Mouse (Mus musculus): ENCODE measurements around the gene Gm10985. TPM values are rescaled to one million over a fixed set of nuclear protein-coding genes. Genes with fewer than 3 reads are reported as not detected.
A peak's percentile ranks its signal among the peaks of the same experiment; 100 is the strongest.

The Gm10985 gene
- not detected for total RNA-seq (2021)
- long read RNA-seq, experiment 1: 0 reads
- long read RNA-seq, experiment 2: 0 reads

- DNase-seq (ENCODE audit: low spot score in 2 of 2): no peak
Measured at GRCm38 (mm10) chr3:53844786-53845185, at the start of gene Gm10985. Gene Gm10985, plus strand, starts transcription at chr3:53845086.

GRCm38 (mm10) chr3:53796933-53797332, 48.0 kb upstream of the Gm10985 start:
- DNase-seq (ENCODE audit: low spot score in 2 of 2): no peak

GRCm38 (mm10) chr3:53799671-53800070, 45.2 kb upstream of the Gm10985 start:
- no peak for DNase-seq (ENCODE audit: low spot score in 2 of 2)

GRCm38 (mm10) chr3:53813421-53813977, 31.4 kb upstream of the Gm10985 start:
- no peak for DNase-seq (ENCODE audit: low spot score in 2 of 2)

- no peak for DNase-seq (ENCODE audit: low spot score in 2 of 2)
Measured at GRCm38 (mm10) chr3:53834238-53834637, 10.6 kb upstream of the Gm10985 start.

GRCm38 (mm10) chr3:53846206-53846928, 1.5 kb downstream of the Gm10985 start:
- no peak for DNase-seq (ENCODE audit: low spot score in 2 of 2)

- no peak for DNase-seq (ENCODE audit: low spot score in 2 of 2)
Measured at GRCm38 (mm10) chr3:53847726-53848125, 2.8 kb downstream of the Gm10985 start.

- DNase-seq (ENCODE audit: low spot score in 2 of 2): no peak
Measured at GRCm38 (mm10) chr3:53848262-53848661, 3.4 kb downstream of the Gm10985 start.

GRCm38 (mm10) chr3:53854261-53854660, 9.4 kb downstream of the Gm10985 start:
- DNase-seq (ENCODE audit: low spot score in 2 of 2): no peak

- DNase-seq (ENCODE audit: low spot score in 2 of 2): no peak
Measured at GRCm38 (mm10) chr3:53854831-53855230, 9.9 kb downstream of the Gm10985 start.

- peak; percentile 92 to 94 for DNase-seq (ENCODE audit: low spot score in 2 of 2)
Measured at GRCm38 (mm10) chr3:53863383-53864220, 18.7 kb downstream of the Gm10985 start, which contains the start of gene Ufm1. Gene Ufm1, minus strand, starts transcription at chr3:53863830.

GRCm38 (mm10) chr3:53868212-53868611, 23.3 kb downstream of the Gm10985 start:
- DNase-seq (ENCODE audit: low spot score in 2 of 2): no peak

- no peak for DNase-seq (ENCODE audit: low spot score in 2 of 2)
Measured at GRCm38 (mm10) chr3:53869263-53869662, 24.4 kb downstream of the Gm10985 start.

- DNase-seq (ENCODE audit: low spot score in 2 of 2): no peak
Measured at GRCm38 (mm10) chr3:53870482-53870881, 25.6 kb downstream of the Gm10985 start.

- no peak for DNase-seq (ENCODE audit: low spot score in 2 of 2)
Measured at GRCm38 (mm10) chr3:53871596-53871995, 26.7 kb downstream of the Gm10985 start.

GRCm38 (mm10) chr3:53890619-53891540, 46.0 kb downstream of the Gm10985 start:
- DNase-seq (ENCODE audit: low spot score in 2 of 2): peak; percentile 53 to 72

Other genes with a start within 250 kb of the Gm10985 start
- 1 to 10 TPM; 2.1 TPM for gene Frem2, start 187.7 kb upstream of the Gm10985 start, total RNA-seq (2021)
- 10 to 100 TPM; 73.9 to 83.5 TPM for gene Ufm1, start 18.7 kb downstream of the Gm10985 start, total RNA-seq (2021)

Data from left cerebral cortex, adult 18-20 months (tissue).